Mouse (Mus musculus) cerebellum, postnatal 25 days (tissue): ENCODE data around the gene Erv3.

ENCODE experiments used
- DNase-seq, 2 experiments: peaks; one replicate each; pipeline ENCODE4 v3.0.0; 2021; ENCODE audit warnings: mixed read lengths in 2 of 2

The Erv3 gene

DNA sequence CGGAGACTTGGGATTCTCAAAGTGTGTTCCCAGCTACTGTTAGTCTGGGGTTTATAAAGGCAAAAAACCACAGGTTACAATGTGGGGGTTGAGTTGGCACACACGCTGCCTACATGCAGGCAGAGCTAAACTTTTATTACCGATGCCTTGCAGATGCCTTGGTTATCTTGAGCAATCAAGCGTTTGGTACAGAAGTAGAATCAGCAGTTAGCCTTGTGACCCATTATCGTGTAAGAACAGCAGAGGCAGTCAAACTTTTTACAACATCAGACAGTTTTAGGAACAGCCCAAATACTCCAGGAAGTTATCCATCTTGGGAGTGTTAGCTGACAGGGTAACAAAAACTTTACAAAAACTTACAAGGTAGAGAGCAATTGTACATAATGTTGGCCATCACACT lies at the start of gene Erv3:
Gene Erv3, minus strand, starts transcription at position 27 of the 400 bp plus-strand sequence.
- DNase-seq: no peak

- DNase-seq: peak; percentile 16 to 18
These were observed 49.4 kb upstream of the Erv3 start for GRCm38 (mm10) chr2:131908906-131909305.

- DNase-seq: no peak
These were observed 48.9 kb upstream of the Erv3 start for GRCm38 (mm10) chr2:131908351-131908861.

DNA sequence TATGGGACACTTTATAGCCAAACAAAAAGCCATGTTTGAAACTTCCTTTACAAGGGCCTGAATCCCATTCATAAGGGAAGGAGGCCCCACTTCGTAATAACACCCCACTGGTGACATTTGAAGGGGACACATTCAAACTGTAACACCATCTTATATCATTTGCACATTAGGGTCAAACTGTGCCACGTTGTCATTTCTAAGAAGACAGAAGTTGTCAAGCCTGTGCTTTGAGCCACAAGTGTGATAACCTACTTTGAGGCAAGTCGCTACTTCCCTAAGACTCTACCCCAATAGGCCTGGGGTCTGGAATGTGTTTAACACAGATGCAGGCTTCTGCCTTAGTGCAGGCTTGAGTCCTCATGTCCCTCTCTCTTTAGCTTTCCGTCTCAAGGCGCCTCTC lies 47.8 kb upstream of the Erv3 start:
- no peak for DNase-seq

DNA sequence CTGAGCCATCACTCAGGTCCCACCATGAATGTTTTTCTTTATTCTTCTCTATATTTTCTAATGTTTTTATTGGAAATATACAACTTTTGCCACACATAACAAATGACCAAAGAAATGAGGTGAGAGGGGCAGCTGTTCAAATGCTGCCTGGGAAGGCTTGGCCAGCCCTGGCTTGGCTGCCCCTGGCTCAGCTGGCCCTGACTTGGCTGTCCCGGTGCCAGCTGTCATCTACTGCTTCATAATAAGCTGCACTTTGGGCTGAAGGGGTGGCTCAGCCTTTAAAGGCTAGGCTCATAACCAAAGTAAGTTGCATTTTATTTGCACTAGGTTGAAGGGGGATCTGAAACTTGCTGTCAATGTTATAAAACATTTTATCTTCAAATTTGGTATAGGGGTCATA lies 47.3 kb upstream of the Erv3 start:
- DNase-seq: peak in 1 of 2 experiments; percentile 35

DNA sequence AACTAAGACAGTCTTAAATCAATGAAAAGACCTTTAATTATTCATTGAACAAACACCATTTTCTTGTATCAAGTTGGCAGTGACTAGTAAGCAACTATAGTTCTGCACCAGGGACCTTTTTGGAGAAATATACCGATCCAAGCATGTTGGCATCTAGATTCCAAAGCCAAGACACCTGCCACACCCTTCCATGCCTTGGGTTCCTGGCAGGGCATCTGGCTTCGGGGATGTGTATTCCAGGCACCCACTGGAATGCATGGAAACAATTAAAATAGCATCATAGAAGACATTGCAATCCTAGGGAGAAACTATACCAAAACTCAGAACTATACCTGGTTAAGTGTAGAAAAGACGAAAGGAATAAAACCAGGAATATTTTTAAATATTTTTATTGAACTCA lies 46.7 kb upstream of the Erv3 start:
- no peak for DNase-seq

DNA sequence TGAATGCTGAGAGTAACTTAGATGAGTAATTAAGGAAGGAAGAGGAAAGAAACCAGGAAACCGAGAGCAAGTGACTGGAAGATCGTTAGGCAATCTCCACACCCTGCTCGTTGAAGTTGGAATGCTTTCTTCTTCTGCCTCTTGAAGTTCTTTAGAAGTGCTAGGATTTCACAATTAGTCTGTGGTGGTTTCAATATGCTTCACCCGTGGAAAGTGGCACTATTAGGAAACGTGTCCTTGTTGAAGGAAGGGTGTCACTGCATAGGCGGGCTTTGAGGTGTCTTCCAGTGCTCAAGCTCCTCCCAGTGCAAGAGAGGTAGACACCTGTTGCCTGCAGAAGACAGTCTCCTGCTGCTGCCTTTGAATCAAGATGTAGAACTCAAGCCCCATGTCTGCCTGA lies 46.2 kb upstream of the Erv3 start:
- no peak for DNase-seq

GRCm38 (mm10) chr2:131905025-131905424 lies 45.5 kb upstream of the Erv3 start:
- no peak for DNase-seq

- peak; percentile 8 to 11 for DNase-seq
These were observed 43.3 kb upstream of the Erv3 start for GRCm38 (mm10) chr2:131902867-131903266.

- no peak for DNase-seq
These were observed 42.9 kb upstream of the Erv3 start for GRCm38 (mm10) chr2:131902423-131902822.

DNA sequence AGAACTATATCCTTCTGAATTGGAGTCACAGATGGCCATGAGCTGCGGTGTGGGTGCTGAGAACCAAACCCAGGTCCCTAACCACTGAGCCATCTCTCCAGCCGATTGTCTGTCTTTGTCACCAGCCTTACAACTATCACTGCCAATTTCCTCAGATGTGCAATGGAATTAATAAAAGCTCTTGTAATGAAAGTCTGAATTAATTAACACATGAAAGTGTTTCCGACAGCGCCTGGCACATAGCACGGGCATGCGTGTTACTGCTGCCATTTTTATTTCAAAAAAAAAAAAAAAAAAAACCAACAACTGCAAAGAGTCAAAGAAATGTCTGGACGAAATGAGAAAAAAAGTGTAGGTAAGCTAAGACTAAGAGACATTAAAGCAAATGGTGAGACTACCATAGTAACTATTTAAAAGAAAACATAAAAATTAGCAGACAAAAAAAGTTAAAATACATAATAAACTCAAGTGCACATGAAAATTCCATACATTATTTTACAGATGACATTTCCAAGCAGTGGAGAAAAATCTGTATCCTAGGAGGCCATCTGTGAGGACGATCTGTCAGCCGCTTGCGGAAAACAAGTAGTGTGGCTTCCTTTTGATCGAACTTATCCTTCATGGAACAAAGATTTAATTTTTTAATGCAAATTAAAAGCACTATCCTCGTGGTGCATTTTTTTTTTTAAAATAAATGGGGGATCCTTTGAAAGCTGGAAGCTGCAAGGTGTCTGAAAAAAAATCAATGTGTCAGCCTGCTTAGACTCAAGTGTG lies 38.0 kb upstream of the Erv3 start:
- DNase-seq: no peak

- no peak for DNase-seq
These were observed 36.5 kb upstream of the Erv3 start for GRCm38 (mm10) chr2:131896011-131896410.

DNA sequence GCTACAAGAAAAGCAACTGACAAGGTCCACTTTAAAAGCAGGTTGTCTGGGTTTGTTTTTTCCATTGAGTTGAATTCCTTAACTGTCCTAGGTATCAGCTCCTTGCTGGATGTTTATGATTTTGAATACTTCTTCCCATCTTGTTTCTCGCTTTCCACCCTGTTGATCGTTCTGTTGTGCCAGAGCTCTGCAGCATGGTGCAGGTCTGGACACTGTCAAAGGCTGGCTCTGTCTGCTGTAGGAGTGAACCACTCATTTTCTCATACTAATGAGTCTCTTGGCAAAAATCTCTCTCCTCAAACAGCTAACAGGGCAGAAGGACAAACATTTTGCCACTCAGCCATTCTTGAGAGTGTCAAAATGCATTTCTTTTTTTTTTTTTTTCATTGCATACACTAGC lies 35.6 kb upstream of the Erv3 start:
- DNase-seq: no peak

- DNase-seq: no peak
These were observed 33.0 kb upstream of the Erv3 start for GRCm38 (mm10) chr2:131892534-131892933.

DNA sequence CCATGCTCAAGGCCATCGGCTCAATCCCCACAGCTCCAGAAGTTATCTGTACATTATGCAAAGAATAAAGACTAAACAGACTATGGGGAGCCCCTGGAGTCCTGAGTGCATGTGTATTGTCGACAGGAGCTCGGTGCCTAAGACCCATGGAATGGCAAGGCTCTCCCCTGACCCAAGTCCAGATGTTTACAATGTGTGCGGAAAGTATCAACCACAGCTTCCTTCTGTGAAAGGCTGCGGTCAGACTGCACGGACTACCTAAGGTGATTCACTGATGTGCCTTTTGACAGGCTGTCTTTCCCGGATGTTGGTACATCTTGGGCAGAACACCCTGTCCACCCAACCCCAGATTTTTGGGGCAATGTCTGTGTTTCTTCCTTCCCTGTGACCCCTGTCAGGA lies 28.7 kb upstream of the Erv3 start:
- DNase-seq: no peak

- DNase-seq: no peak
These were observed 27.1 kb upstream of the Erv3 start for GRCm38 (mm10) chr2:131886503-131887160.

DNA sequence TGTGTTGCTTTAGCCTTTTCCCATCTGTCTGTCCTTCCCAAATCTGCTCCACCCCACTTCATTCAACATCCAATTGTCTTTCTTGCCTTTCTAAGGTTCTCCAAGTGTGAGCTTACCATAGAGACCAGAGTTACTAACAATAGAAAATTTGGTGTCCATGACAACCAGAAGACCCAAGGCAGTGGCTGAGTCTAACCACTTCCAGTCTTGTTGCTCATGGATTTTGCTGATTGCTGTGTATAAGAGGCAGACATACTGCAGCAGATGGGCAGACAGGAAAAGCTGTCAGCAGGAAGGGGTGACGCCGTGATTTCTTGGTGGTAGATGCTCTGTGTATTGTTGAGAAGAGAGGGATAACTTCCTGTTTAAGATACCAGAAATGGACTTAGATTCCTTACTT lies 23.6 kb upstream of the Erv3 start:
- no peak for DNase-seq

- DNase-seq: no peak
These were observed 22.2 kb upstream of the Erv3 start for GRCm38 (mm10) chr2:131881766-131882165.

DNA sequence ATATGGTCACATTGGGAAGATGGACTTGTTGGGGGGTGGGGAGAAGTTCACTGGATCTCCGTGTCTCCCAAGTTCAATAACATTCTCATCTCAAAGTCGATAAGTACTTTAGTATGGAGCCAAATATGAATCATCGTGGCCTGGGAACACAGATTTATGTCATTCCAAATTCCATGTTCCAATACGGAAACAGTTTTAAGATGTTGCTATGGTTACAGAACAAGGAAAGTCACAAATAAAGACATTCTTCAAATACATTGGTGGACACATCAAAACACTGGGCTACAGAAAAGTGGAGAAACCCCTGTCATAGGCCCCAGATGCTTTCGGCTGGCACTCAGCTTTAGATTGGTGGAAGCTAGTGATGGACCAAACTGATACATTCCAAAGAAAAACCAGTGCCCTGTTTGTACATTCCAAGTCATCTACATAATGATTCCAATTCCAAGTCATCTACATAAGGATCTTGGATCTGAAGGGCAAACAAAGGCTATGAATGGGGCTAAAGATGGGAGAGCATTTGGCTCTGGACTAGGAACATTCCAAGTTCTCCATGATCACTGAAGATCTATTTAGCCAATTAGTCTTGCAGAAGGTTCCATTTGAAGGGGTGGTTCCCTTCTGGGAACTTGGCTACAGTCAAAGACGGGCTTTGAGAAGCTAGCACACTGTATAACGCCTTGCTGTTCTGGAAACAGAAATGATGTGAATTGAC lies 17.2 kb upstream of the Erv3 start:
- DNase-seq: no peak

DNA sequence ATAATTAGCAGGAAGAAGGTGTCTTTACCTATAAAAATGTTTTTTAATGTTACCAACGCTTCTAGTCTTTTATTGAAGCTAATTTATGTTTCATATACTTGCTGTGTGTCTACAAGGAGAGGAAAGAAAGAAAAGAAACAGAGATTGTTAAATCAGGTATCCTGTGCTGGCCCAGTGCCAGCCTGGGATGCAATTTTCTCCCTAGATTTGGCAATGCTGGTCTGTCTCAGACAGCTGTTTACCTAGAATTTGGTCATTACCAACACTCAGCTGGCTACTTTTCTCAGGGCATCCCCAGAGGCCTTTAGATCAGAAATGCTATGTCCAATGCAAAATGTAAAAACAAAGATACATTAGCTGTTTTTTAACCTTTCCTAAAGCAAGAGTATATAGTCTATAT lies 13.8 kb upstream of the Erv3 start:
- no peak for DNase-seq

DNA sequence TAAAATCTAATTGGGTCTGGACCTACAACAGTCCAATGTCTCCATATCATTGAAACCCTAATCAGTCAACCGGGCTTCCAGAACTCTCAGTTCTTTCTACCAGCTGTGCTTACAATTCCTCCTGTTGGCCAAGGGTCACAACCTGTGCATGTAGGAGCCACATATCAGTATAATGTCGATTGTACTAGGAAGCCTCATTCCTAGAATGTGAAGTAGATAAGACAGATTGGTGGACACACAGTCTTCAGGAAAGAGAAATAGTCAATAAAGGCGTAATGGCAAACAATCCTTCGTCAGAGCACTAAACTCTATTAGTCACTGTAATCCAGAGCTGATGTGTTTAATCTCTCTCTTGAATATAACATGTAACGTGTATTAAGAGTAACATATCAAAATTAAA lies 9.4 kb upstream of the Erv3 start:
- no peak for DNase-seq

DNA sequence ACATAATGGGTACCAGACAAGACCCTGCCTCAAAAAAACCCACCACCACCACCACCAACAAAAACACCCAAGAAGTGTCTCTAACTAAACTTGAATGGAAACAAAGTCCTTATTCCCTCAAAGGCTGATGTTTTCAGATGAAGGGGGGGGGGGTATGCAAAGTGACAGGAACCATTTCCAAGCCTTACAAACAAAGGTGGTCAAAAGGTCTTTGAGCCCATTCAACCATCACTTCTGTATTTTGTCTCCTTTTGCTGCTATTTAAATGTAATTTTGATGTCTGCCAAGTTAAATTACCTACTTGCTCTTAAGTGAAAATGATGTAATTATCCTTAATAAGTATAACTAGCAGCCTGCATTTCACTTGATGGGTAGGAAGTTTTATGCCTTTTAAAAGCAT lies 7.1 kb upstream of the Erv3 start:
- no peak for DNase-seq

- no peak for DNase-seq
These were observed 4.8 kb upstream of the Erv3 start for GRCm38 (mm10) chr2:131864262-131864796.
